Mouse (Mus musculus): ENCODE results near the gene Gtf3c5. TPM values are rescaled to one million over a fixed set of nuclear protein-coding genes. Genes with fewer than 3 reads are reported as not detected.

Gtf3c5 gene
- polyA plus RNA-seq, 1 experiment from 2014 or later: 39.5 TPM

- WGBS: 72% methylated on average over 6 of the region's 6 CpGs
Measured at GRCm38 (mm10) chr2:28563303-28563702, 20.2 kb downstream of the Gtf3c5 start, which contains the start of gene Cel. Cel (minus strand) TSS chr2:28563403.

GRCm38 (mm10) chr2:28557452-28557851 lies 26.1 kb downstream of the Gtf3c5 start:
- no peaks in the 10 kb centered on the region for H3K4me1 ChIP-seq (ENCODE audit: control insufficient read depth, insufficient read depth, low read depth, low read length)
- WGBS: 79% methylated on average over 5 of the region's 5 CpGs
- H3K4me3 ChIP-seq (ENCODE audit: low read length): no peak overlapping the region
- no peak overlapping the region for H3K27ac ChIP-seq (ENCODE audit: low read depth, low read length)
- no peak overlapping the region for H3K9ac ChIP-seq (ENCODE audit: low read depth, low read length)
- H3K27me3 ChIP-seq (replicated peaks; ENCODE audit: control insufficient read depth, insufficient read depth, low read length): no peaks in the 10 kb centered on the region
- H3K9me3 ChIP-seq (ENCODE audit: control insufficient read depth, low read length): no peaks in the 10 kb centered on the region
- no peak overlapping the region for H3K4me2 ChIP-seq (ENCODE audit: low read length)
- ATAC-seq: no peak
- H3K36me3 ChIP-seq (ENCODE audit: control insufficient read depth, insufficient read depth, low read length): peaks cover 22% of the 10 kb centered on the region

More at GRCm38 (mm10) chr2:28563303-28563702, 20.2 kb downstream of the Gtf3c5 start, which contains the start of gene Cel:
- no peaks in the 10 kb centered on the region for H3K9me3 ChIP-seq (ENCODE audit: control insufficient read depth, low read length)
- H3K36me3 ChIP-seq (ENCODE audit: control insufficient read depth, insufficient read depth, low read length): peaks cover 19% of the 10 kb centered on the region
- H3K4me2 ChIP-seq (ENCODE audit: low read length): no peak within 1 kb of the TSS
- H3K9ac ChIP-seq (ENCODE audit: low read depth, low read length): no peak within 1 kb of the TSS
- no peaks in the 10 kb centered on the region for H3K27me3 ChIP-seq (replicated peaks; ENCODE audit: control insufficient read depth, insufficient read depth, low read length)
- H3K4me1 ChIP-seq (ENCODE audit: control insufficient read depth, insufficient read depth, low read depth, low read length): no peaks in the 10 kb centered on the region
- no peak within 1 kb of the TSS for H3K4me3 ChIP-seq (ENCODE audit: low read length)
- H3K27ac ChIP-seq (ENCODE audit: low read depth, low read length): no peak within 1 kb of the TSS
- no peak for ATAC-seq

- H3K9ac ChIP-seq (ENCODE audit: low read depth, low read length): no peak overlapping the region
- H3K4me2 ChIP-seq (ENCODE audit: low read length): no peak overlapping the region
- no peaks in the 10 kb centered on the region for H3K9me3 ChIP-seq (ENCODE audit: control insufficient read depth, low read length)
- H3K4me3 ChIP-seq (ENCODE audit: low read length): no peak overlapping the region
- no peaks in the 10 kb centered on the region for H3K27me3 ChIP-seq (replicated peaks; ENCODE audit: control insufficient read depth, insufficient read depth, low read length)
- H3K4me1 ChIP-seq (ENCODE audit: control insufficient read depth, insufficient read depth, low read depth, low read length): no peaks in the 10 kb centered on the region
- no peak overlapping the region for H3K27ac ChIP-seq (ENCODE audit: low read depth, low read length)
- peaks cover 65% of the 10 kb centered on the region for H3K36me3 ChIP-seq (ENCODE audit: control insufficient read depth, insufficient read depth, low read length)
- 90% methylated on average over 5 of the region's 5 CpGs for WGBS
- ATAC-seq: no peak
Measured at GRCm38 (mm10) chr2:28552301-28552700, 31.2 kb downstream of the Gtf3c5 start.

GRCm38 (mm10) chr2:28549157-28549556 lies 34.4 kb downstream of the Gtf3c5 start:
- Histone ChIP-seq H3K4me2 (ENCODE audit: low read length) (no peak overlapping the region), H3K9ac (ENCODE audit: low read depth, low read length) (no peak overlapping the region), H3K9me3 (ENCODE audit: control insufficient read depth, low read length) (no peaks in the 10 kb centered on the region), H3K27ac (ENCODE audit: low read depth, low read length) (no peak overlapping the region), H3K27me3 (replicated peaks; ENCODE audit: control insufficient read depth, insufficient read depth, low read length) (no peaks in the 10 kb centered on the region), H3K4me1 (ENCODE audit: control insufficient read depth, insufficient read depth, low read depth, low read length) (no peaks in the 10 kb centered on the region), H3K4me3 (ENCODE audit: low read length) (no peak overlapping the region), H3K36me3 (ENCODE audit: control insufficient read depth, insufficient read depth, low read length) (peaks cover 71% of the 10 kb centered on the region)
- WGBS: 93% methylated on average over 13 of the region's 13 CpGs
- no peak for ATAC-seq

GRCm38 (mm10) chr2:28547237-28548172 lies 36.0 kb downstream of the Gtf3c5 start:
- WGBS: 56% methylated on average over 11 of the region's 11 CpGs
- no peak overlapping the region for H3K4me3 ChIP-seq (ENCODE audit: low read length)
- H3K36me3 ChIP-seq (ENCODE audit: control insufficient read depth, insufficient read depth, low read length): peaks cover 77% of the 10 kb centered on the region
- no peak overlapping the region for H3K4me2 ChIP-seq (ENCODE audit: low read length)
- no peak overlapping the region for H3K9ac ChIP-seq (ENCODE audit: low read depth, low read length)
- no peaks in the 10 kb centered on the region for H3K27me3 ChIP-seq (replicated peaks; ENCODE audit: control insufficient read depth, insufficient read depth, low read length)
- ATAC-seq: peak; percentile 18
- peak overlapping the region; percentile 6; the same call in 1 of the 2 replicates for H3K27ac ChIP-seq (ENCODE audit: low read depth, low read length)
- no peaks in the 10 kb centered on the region for H3K9me3 ChIP-seq (ENCODE audit: control insufficient read depth, low read length)
- no peaks in the 10 kb centered on the region for H3K4me1 ChIP-seq (ENCODE audit: control insufficient read depth, insufficient read depth, low read depth, low read length)

GRCm38 (mm10) chr2:28546560-28546959 lies 37.0 kb downstream of the Gtf3c5 start:
- H3K4me1 ChIP-seq (ENCODE audit: control insufficient read depth, insufficient read depth, low read depth, low read length): no peaks in the 10 kb centered on the region
- H3K9me3 ChIP-seq (ENCODE audit: control insufficient read depth, low read length): no peaks in the 10 kb centered on the region
- WGBS: 75% methylated on average over 6 of the region's 6 CpGs
- no peak overlapping the region for H3K4me3 ChIP-seq (ENCODE audit: low read length)
- no peak overlapping the region for H3K9ac ChIP-seq (ENCODE audit: low read depth, low read length)
- no peak overlapping the region for H3K4me2 ChIP-seq (ENCODE audit: low read length)
- no peaks in the 10 kb centered on the region for H3K27me3 ChIP-seq (replicated peaks; ENCODE audit: control insufficient read depth, insufficient read depth, low read length)
- no peak; the same call in 1 of the 2 replicates for ATAC-seq
- peaks cover 76% of the 10 kb centered on the region for H3K36me3 ChIP-seq (ENCODE audit: control insufficient read depth, insufficient read depth, low read length)
- H3K27ac ChIP-seq (ENCODE audit: low read depth, low read length): peak overlapping the region; percentile 60; the same call in 1 of the 2 replicates

GRCm38 (mm10) chr2:28545976-28546375 lies 37.6 kb downstream of the Gtf3c5 start:
- Histone ChIP-seq H3K27ac (ENCODE audit: low read depth, low read length) (peak overlapping the region; percentile 63; the same call in 1 of the 2 replicates), H3K36me3 (ENCODE audit: control insufficient read depth, insufficient read depth, low read length) (peaks cover 70% of the 10 kb centered on the region), H3K9me3 (ENCODE audit: control insufficient read depth, low read length) (no peaks in the 10 kb centered on the region), H3K4me1 (ENCODE audit: control insufficient read depth, insufficient read depth, low read depth, low read length) (peaks cover 2% of the 10 kb centered on the region; the same call in 1 of the 2 replicates), H3K4me3 (ENCODE audit: low read length) (no peak overlapping the region), H3K9ac (ENCODE audit: low read depth, low read length) (no peak overlapping the region), H3K4me2 (ENCODE audit: low read length) (no peak overlapping the region), H3K27me3 (replicated peaks; ENCODE audit: control insufficient read depth, insufficient read depth, low read length) (no peaks in the 10 kb centered on the region)
- peak; percentile 10; the same call in 1 of the 2 replicates for ATAC-seq

GRCm38 (mm10) chr2:28543894-28544293 lies 39.7 kb downstream of the Gtf3c5 start:
- WGBS: 87% methylated on average over 8 of the region's 8 CpGs
- Histone ChIP-seq H3K9me3 (ENCODE audit: control insufficient read depth, low read length) (no peaks in the 10 kb centered on the region), H3K4me3 (ENCODE audit: low read length) (no peak overlapping the region), H3K27ac (ENCODE audit: low read depth, low read length) (no peak overlapping the region), H3K36me3 (ENCODE audit: control insufficient read depth, insufficient read depth, low read length) (peaks cover 49% of the 10 kb centered on the region), H3K4me2 (ENCODE audit: low read length) (no peak overlapping the region), H3K27me3 (replicated peaks; ENCODE audit: control insufficient read depth, insufficient read depth, low read length) (no peaks in the 10 kb centered on the region), H3K4me1 (ENCODE audit: control insufficient read depth, insufficient read depth, low read depth, low read length) (peaks cover 22% of the 10 kb centered on the region), H3K9ac (ENCODE audit: low read depth, low read length) (no peak overlapping the region)
- ATAC-seq: no peak

- no peak overlapping the region for H3K4me2 ChIP-seq (ENCODE audit: low read length)
- H3K36me3 ChIP-seq (ENCODE audit: control insufficient read depth, insufficient read depth, low read length): peaks cover 37% of the 10 kb centered on the region
- H3K9me3 ChIP-seq (ENCODE audit: control insufficient read depth, low read length): no peaks in the 10 kb centered on the region
- peak overlapping the region; percentile 21; the same call in 1 of the 2 replicates for H3K9ac ChIP-seq (ENCODE audit: low read depth, low read length)
- no peak overlapping the region for H3K27ac ChIP-seq (ENCODE audit: low read depth, low read length)
- H3K4me1 ChIP-seq (ENCODE audit: control insufficient read depth, insufficient read depth, low read depth, low read length): peaks cover 52% of the 10 kb centered on the region
- no peak overlapping the region for H3K4me3 ChIP-seq (ENCODE audit: low read length)
- 80% methylated on average over 8 of the region's 8 CpGs for WGBS
- no peaks in the 10 kb centered on the region for H3K27me3 ChIP-seq (replicated peaks; ENCODE audit: control insufficient read depth, insufficient read depth, low read length)
- ATAC-seq: no peak
Measured at GRCm38 (mm10) chr2:28540587-28541227, 42.8 kb downstream of the Gtf3c5 start.

All from hindbrain, embryonic 16.5 days (tissue).